9 mouse cellular contexts compared by ENCODE assay signal in the genomic region with DNA sequence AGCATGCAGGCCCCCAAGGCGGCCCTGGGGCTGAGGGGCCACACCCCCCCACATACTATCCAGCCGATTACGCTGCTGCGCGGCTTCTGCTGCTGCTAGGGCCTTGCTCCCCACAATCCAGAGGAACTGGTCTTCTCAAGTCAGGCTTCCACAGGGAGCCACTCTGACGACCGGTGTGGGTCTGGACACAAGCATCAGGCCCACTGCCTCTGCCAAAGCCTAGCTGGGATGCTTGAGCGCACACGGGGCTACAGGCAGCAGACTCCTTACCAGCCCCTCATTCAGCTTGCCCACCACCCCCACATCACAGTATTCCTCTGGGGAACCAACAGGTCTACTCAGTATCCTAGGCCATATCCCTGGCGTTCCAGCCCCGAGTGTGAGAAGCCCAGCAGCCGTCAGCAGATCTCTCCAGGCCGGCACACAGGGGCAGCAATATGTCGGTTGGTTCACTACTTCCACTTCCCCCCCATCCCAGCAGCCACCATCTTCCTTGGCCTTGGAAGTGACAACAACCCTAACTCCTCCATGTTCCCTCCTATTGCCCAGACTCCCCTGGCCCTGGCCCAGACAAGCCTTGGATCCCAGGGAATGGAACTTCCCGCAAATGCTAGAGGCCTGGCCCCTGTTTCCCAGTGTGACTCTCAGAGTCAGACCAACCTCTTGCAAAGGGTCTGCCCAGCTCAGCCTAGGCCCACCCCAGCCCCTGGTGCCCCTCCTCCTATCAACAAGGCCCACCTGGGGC. TPM values are rescaled to one million over a fixed set of nuclear protein-coding genes. Genes with fewer than 3 reads are reported as not detected.
DNase-seq lines count a peak whose midpoint lies in the region; ATAC-seq lines count a peak whose summit lies in the region.
"Had no signal": no experiment of that assay in that cellular context is flagged by ENCODE, and none has a peak within 500 bp of the region (broad histone marks: within the 10 kb centered on the region; RNA-seq: fewer than 3 reads in every experiment).

No protein-coding gene starts in this region.

- H3K36me3 ChIP-seq in heart, embryonic 15.5 days, result no peaks in the 10 kb centered on the region
- H3K36me3 ChIP-seq in limb, embryonic 10.5 days, result peaks cover 36% of the 10 kb centered on the region
- H3K36me3 ChIP-seq in midbrain, embryonic 12.5 days, result 0 out of 2 replicates have a peak, but pooled peaks cover 1% of the 10 kb centered on the region

- peak overlapping the region; percentile 94 for H3K4me2 ChIP-seq in heart, embryonic 15.5 days
- peak overlapping the region; percentile 95 for H3K4me2 ChIP-seq in midbrain, embryonic 12.5 days (replicated peaks)

- H3K4me3 ChIP-seq in heart, embryonic 15.5 days, result peak overlapping the region; percentile 94
- H3K4me3 ChIP-seq in limb, embryonic 10.5 days, result peak overlapping the region; percentile 95
- H3K4me3 ChIP-seq in midbrain, embryonic 12.5 days, result peak overlapping the region; percentile 81

- WGBS in heart, embryonic 15.5 days, result under 1% methylated on average over 15 of the region's 15 CpGs
- WGBS in limb, embryonic 10.5 days, result 3% methylated on average over 15 of the region's 15 CpGs
- 0% methylated on average over 15 of the region's 15 CpGs for WGBS in midbrain, embryonic 12.5 days

- no peaks in the 10 kb centered on the region for H3K9me3 ChIP-seq in heart, embryonic 15.5 days (replicated peaks)
- no peaks in the 10 kb centered on the region for H3K9me3 ChIP-seq in limb, embryonic 10.5 days (replicated peaks)
- no peaks in the 10 kb centered on the region for H3K9me3 ChIP-seq in midbrain, embryonic 12.5 days

- DNase-seq in adrenal gland, adult (ENCODE audit: inconsistent age in 2 of 2, low spot score in 1 of 2), result peak; percentile 61 to 81
- no peak for DNase-seq in adrenal gland, postnatal 25 days
- DNase-seq in spleen, postnatal 10 days (ENCODE audit: low spot score in 2 of 2), result peak; percentile 61 to 69
- DNase-seq in spleen, adult 12 weeks (ENCODE audit: low spot score), result no peak
- peak; percentile 63 for DNase-seq in limb, embryonic 10.5 days (ENCODE audit: low spot score)
- DNase-seq in yolk sac, embryonic 10.5 days (ENCODE audit: low spot score), result peak; percentile 66

- 0 out of 2 replicates have a peak, but pooled peaks have one; percentile 0 for ATAC-seq in heart, embryonic 15.5 days (replicated peaks; ENCODE audit: insufficient number of reproducible peaks, insufficient read depth, low FRiP score, low read depth)
- no peak for ATAC-seq in midbrain, embryonic 12.5 days (ENCODE audit: low FRiP score, low read depth)

- H3K9ac ChIP-seq in heart, embryonic 15.5 days, result peak overlapping the region; percentile 100
- H3K9ac ChIP-seq in midbrain, embryonic 12.5 days (replicated peaks), result peak overlapping the region; percentile 95

- peaks cover 61% of the 10 kb centered on the region for H3K4me1 ChIP-seq in heart, embryonic 15.5 days (replicated peaks)
- H3K4me1 ChIP-seq in limb, embryonic 10.5 days, result peaks cover 86% of the 10 kb centered on the region
- peaks cover 75% of the 10 kb centered on the region for H3K4me1 ChIP-seq in midbrain, embryonic 12.5 days

- no peaks in the 10 kb centered on the region for H3K27me3 ChIP-seq in heart, embryonic 15.5 days
- H3K27me3 ChIP-seq in limb, embryonic 10.5 days (ENCODE audit: low read depth, poor library complexity, severe bottlenecking), result no peaks in the 10 kb centered on the region
- no peaks in the 10 kb centered on the region for H3K27me3 ChIP-seq in midbrain, embryonic 12.5 days

- peak overlapping the region; percentile 89 for H3K27ac ChIP-seq in heart, embryonic 15.5 days
- peak overlapping the region; percentile 95 for H3K27ac ChIP-seq in limb, embryonic 10.5 days
- H3K27ac ChIP-seq in midbrain, embryonic 12.5 days (replicated peaks), result peak overlapping the region; percentile 99

RNA-seq across cellular contexts. Expression of gene Gnai2, which starts 1.3 kb away (rescaled TPM):
- total RNA-seq in adrenal gland, postnatal 25 days (2021), result 202 and 238 TPM in 2 replicates
- 367 and 431 TPM in 2 replicates for polyA plus RNA-seq in heart, embryonic 15.5 days (2015; fragmentation: Nextera tagmentation; extraction: Ambion mirVana)
- 355 and 403 TPM in 2 replicates for polyA plus RNA-seq in limb, embryonic 10.5 days (2016; fragmentation: Nextera tagmentation; extraction: Ambion mirVana)
- 635 and 641 TPM in 2 replicates for polyA plus RNA-seq in midbrain, embryonic 12.5 days (2016; fragmentation: Nextera tagmentation; extraction: Ambion mirVana)

RNA-seq across cellular contexts. Expression of gene Sema3b, which starts 24.8 kb away (rescaled TPM):
- 5.1 and 8.4 TPM in 2 replicates for total RNA-seq in adrenal gland, postnatal 25 days (2021)
- 9.7 and 10.7 TPM in 2 replicates for polyA plus RNA-seq in heart, embryonic 15.5 days (2015; fragmentation: Nextera tagmentation; extraction: Ambion mirVana)
- 2.2 and 3.6 TPM in 2 replicates for polyA plus RNA-seq in limb, embryonic 10.5 days (2016; fragmentation: Nextera tagmentation; extraction: Ambion mirVana)
- 3.2 TPM in 2 replicates for polyA plus RNA-seq in midbrain, embryonic 12.5 days (2016; fragmentation: Nextera tagmentation; extraction: Ambion mirVana)

RNA-seq across cellular contexts. Expression of gene Slc38a3, which starts 35.5 kb away (rescaled TPM):
- 0.39 and 8.5 TPM in 2 replicates for total RNA-seq in adrenal gland, postnatal 25 days (2021)
- polyA plus RNA-seq in heart, embryonic 15.5 days (2015; fragmentation: Nextera tagmentation; extraction: Ambion mirVana), result 2.5 and 3.6 TPM in 2 replicates
- 3.9 and 4.3 TPM in 2 replicates for polyA plus RNA-seq in limb, embryonic 10.5 days (2016; fragmentation: Nextera tagmentation; extraction: Ambion mirVana)
- polyA plus RNA-seq in midbrain, embryonic 12.5 days (2016; fragmentation: Nextera tagmentation; extraction: Ambion mirVana), result 13.9 and 14.8 TPM in 2 replicates

RNA-seq across cellular contexts. Expression of gene Gnat1, which starts 45.7 kb away (rescaled TPM):
- not detected in 2 replicates for total RNA-seq in adrenal gland, postnatal 25 days (2021)
- polyA plus RNA-seq in heart, embryonic 15.5 days (2015; fragmentation: Nextera tagmentation; extraction: Ambion mirVana), result 0.53 and 0.98 TPM in 2 replicates
- polyA plus RNA-seq in limb, embryonic 10.5 days (2016; fragmentation: Nextera tagmentation; extraction: Ambion mirVana), result 2.6 and 3.3 TPM in 2 replicates
- 1.9 and 2.7 TPM in 2 replicates for polyA plus RNA-seq in midbrain, embryonic 12.5 days (2016; fragmentation: Nextera tagmentation; extraction: Ambion mirVana)
- total RNA-seq: gastrocnemius, postnatal 4 days had no signal

RNA-seq across cellular contexts. Expression of gene Ifrd2, which starts 46.4 kb away (rescaled TPM):
- total RNA-seq in adrenal gland, postnatal 25 days (2021), result 47.0 and 54.5 TPM in 2 replicates
- 31.7 and 45.7 TPM in 2 replicates for polyA plus RNA-seq in heart, embryonic 15.5 days (2015; fragmentation: Nextera tagmentation; extraction: Ambion mirVana)
- 55.0 and 69.4 TPM in 2 replicates for polyA plus RNA-seq in limb, embryonic 10.5 days (2016; fragmentation: Nextera tagmentation; extraction: Ambion mirVana)
- 20.1 and 21.1 TPM in 2 replicates for polyA plus RNA-seq in midbrain, embryonic 12.5 days (2016; fragmentation: Nextera tagmentation; extraction: Ambion mirVana)

Comparison
In these comparisons a context has a peak if more than half of its experiments do, and no peak if none do; other contexts are left out.
1. DNase-seq: peak in adrenal gland, adult (2 of 2), spleen, postnatal 10 days (2 of 2), limb, embryonic 10.5 days (single experiment) and yolk sac, embryonic 10.5 days (single experiment); none in adrenal gland, postnatal 25 days (single experiment) and spleen, adult 12 weeks (single experiment).
2. Peak in every context shown above with its lines, with median percentiles within 50 percentile points of each other: H3K27ac ChIP-seq and H3K4me3 ChIP-seq.